Mouse (Mus musculus): ENCODE measurements around the gene Bex6.
A peak's percentile ranks its signal among the peaks of the same experiment; 100 is the strongest.
"Not testable (repeated sequence)": the region's sequence is repeated elsewhere in the genome, so short reads cannot be mapped to it uniquely, and the experiment has no call there.

Gene Bex6

DNA sequence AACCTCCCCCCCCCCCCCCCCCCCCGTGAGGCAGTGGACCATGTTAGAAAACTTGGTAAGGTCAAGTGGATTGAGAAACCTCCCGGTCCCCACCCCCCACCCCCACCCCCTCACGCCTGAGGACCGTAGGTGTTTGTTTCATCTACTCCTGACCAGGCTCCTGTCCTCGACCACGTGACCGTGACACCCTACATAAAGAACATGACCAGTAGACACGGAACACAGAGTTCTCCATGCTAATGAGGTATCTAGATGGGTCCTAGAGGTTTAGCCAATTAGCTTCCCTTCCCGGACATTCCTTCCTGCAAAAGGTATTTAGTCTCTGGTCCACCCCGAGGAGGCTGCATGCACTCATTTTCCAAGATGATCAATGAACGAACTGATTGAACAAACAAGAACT lies 6.2 kb upstream of the Bex6 start:
- DNase-seq (ENCODE audit: low read depth, low spot score) = peak; percentile 66

DNA sequence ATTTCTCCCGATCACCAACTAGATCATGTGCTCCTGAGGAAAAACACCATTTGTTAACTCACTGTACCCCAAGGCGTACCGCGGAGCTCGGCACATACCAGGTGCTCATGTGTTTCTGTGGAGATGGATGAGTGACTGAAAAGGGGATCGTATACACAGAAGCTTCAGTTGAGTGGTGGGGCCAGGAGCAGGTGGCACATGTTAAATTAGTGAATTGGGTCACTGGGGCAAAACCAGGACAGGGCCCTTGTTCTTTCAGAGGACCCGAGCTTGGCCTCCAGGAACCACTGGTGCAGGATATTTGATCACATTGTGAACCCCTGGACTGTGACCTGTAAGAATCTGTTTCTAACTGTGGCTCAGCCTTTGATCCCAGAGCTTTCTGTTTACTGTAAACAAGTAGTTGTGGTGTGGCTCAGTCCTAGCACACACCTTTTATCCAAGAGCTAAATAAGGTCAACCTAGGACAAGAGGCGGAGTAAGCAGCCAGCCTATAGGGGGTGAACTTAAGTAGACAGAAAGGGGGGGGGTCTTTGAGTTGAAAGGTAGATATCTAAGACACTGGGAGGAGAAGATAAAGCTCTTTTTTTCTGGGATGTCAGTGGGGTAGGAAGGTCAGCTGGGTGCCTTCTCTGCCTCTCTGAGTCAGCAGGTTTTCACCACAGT lies 5.2 kb upstream of the Bex6 start:
- peak; percentile 68 for DNase-seq (ENCODE audit: low read depth, low spot score)

DNA sequence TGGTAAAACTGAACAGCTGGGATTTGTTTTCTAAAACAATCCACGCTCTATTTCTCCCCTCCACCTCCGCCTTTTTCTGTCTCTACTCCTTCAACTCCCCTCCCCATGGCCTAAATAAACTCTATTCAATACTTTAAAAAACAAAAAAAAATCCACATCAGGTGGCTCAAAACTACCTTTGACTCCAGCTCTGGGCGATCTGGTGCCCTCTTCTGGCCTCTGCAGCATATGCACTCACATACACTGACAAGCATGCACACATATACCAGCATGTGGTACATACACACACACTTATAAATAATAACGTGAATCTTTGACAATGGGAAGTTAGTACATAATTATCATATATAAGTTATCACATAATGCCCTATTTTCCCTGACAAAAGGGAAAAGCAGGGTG lies 4.6 kb upstream of the Bex6 start:
- DNase-seq (ENCODE audit: low read depth, low spot score) = peak; percentile 65

DNA sequence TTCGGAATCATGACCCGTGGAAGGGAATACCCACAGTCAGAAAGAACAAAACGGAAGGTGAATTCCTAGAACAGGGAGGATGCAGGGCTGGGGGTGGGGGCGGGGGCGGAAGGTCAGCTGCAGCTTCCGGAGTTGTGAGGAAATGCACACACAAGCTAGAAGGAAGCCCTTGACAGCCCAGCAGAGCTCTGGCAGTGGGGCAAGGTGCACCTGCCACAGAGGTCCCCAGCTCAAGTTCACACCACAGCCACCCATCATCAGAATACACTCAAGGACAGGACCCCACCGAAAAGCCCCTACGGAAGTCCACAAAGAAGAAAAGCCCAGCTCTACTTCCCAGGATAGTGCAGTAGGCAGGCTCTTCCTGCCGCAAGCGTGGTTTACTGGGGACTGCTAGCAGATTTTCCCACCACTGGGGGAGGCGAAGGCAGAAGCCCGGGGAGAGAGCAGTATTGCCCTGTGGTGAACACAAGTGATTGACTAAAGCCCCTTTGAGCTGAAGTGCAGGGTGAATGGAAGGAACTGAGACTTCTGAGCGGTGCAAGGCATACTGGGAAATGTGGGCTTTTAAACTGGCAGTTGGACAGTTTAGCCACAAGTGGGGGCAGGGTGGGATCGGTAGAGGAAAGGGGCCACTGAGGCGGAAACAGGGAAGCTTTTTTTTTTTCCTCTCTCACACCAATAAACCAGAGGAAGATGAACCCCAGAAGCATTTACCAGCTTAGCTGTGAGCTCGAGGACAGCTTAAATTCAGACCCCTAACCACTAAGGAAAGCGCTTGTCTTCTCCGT lies 2.5 kb upstream of the Bex6 start:
- peak; percentile 75 for DNase-seq (ENCODE audit: low read depth, low spot score)

DNA sequence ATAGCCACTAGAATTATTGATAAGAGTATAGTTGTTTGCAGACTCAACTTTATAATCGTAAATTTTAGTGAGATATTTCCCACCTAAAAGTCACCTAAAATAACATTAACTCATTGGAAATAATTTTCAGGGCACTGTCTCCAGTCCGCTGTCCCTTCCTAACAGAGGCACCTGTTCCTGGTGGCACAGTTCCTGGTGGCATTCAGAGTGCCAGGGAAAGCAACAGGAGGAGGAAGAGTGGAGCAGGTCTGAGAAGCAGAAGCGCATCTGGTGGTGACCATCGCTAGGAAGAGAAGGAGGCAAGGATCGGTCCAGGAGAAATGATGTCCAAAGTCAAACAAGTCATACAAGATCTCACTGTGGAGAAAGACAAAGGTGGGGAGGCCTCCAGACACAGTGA lies 6.4 kb downstream of the Bex6 start:
- DNase-seq (ENCODE audit: low read depth, low spot score) = no peak

DNA sequence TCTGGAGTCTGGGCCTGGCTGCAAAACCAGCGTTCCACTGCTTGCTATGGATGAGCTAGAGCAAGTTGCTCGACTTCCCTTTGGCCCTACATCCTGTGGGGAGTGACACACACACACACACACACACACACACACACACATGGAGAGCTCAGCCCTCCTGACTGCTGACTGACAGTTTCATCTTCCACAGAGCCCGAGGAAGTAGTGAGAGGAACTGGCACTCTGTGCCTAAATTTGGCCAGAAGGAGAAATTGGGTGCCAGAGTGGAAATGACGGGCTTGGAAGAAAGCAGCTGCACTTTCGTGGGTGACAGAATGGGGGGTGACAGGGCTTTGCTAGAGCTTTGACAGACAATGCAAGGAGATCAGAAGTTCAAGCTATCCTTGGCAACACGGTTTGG lies 9.5 kb downstream of the Bex6 start:
- DNase-seq (ENCODE audit: low read depth, low spot score) = no peak

DNA sequence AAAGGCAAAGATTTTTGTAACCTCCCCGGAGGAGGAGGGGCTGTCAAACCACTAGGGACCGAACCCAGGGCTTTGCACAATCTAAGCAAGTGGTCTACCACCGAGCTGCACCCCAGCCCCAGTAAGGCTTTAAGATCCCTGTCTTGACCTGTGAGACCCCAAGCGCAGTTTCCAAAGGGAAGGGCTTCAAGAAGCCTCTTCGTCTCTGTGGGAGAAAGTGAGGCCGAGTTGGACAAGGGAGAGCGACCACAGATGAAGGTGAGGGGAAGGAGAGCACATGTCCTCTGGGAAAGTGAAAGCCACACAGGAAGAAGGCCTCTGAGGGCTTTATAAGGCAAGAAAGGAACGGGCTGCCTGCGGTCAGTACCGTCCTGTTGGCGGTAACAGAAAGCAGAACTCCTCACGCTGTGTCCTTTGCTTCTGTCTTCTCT lies 10.4 kb downstream of the Bex6 start:
- no peak for DNase-seq (ENCODE audit: low read depth, low spot score)

DNA sequence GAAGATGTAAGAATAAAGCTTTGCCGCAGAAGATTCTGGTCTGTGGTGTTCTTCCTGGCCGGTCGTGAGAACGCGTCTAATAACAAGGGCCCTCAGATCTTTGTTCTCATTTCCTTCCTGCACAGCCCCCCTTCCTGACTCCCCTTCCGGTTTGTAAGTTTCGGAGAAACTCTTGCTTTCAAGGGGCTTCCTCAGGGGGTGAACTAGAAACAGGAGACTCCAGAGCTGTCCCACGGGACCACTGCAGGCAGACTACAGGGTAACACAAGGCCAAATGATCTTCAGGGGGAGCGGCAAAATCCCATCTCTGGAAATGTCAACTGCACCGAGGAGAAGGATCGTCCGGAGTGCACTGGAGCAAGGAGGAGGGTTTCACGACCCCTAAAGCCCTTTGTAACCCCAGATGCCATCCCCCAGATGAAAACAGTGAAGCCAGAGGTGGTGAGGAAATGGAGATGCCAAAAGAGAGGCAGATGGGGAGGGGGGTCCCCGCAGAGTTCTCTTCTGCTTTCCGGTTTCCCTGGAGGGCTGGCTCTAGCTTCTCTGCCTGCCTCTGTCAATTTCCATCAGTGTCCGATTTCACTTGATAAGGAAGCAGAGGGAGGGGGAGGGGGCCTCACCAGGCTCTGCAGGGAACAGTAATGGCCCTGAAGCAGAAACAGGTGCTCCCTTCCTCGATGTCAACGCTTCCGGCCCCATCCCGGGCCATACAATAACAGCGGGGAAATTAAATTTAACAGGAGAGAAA lies 20.8 kb downstream of the Bex6 start:
- DNase-seq (ENCODE audit: low read depth, low spot score) = peak; percentile 85

DNA sequence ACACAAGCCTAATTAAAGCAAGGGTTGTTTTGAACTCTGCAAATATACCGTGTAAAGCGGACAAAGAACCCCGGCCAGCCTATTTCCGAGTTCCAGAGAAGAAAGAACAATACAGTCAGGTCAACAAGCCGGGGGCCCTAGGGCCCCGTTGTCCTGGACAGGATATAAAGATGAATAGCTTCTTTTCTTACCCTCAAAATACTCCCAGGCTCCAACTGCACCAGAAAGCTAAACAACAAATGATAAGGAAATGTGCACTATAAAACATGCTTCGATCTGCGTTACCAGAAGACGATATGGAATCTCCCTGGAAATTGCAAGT lies 21.3 kb downstream of the Bex6 start:
- DNase-seq (ENCODE audit: low read depth, low spot score) = no peak

DNA sequence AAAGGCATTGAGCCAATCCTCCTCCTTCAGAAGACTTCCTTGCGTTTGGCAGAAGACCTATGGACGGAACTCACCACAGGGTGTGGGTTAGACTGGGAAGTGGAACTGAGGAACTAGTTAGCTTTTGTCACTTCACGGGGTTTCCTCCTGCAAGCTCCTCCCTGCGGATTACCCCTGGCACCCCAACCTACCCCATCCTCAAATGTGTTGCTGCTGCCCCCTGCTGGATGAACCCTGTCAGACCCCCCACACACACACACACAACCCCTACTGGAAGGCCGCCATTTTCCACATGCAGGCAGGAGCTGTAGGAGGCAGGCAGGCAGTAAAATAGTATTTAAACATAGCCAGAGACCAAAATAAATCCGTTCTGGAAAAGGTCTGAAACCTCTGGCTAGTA lies 23.1 kb downstream of the Bex6 start:
- peak; percentile 80 for DNase-seq (ENCODE audit: low read depth, low spot score)

DNA sequence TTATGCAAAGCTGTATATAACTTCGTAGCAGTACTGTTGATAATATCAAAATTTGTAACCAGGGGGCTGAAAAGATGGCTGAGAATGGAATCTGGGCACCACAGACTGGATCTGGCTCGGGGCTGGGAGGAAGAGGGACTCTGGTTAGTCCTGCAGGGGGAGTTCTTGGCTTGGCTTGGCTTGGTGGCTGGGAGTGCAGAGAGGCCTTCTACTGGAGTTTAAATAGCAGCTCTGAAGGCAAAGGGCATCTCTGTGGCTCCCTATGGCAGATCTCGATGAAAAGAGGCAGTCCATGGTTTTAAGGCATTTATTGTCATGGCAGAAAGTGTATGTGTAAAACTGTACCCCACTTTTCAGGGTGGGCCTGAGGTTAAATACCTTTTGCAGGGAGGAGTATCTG lies 25.3 kb downstream of the Bex6 start:
- peak; percentile 28 for DNase-seq (ENCODE audit: low read depth, low spot score)

DNA sequence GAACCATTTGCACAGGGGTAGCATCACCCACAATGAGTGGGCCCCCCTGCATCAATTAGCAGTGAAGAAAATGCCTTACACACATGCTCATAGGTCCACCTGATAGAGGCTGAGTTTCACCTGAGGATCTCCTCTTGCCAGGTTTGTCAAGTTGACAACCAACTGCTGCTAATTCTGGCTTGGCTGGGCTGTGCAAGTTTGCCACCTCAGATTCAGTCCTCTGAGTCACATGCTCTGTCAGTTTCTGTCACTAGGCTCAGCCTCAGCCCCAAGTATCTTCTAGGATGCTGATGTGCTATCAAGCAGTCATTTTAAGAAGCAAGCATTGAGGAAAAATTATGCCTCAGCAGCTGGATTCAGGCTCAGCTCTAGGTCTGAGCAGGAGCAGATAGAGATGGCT lies 34.5 kb downstream of the Bex6 start:
- DNase-seq (ENCODE audit: low read depth, low spot score) = no peak

DNA sequence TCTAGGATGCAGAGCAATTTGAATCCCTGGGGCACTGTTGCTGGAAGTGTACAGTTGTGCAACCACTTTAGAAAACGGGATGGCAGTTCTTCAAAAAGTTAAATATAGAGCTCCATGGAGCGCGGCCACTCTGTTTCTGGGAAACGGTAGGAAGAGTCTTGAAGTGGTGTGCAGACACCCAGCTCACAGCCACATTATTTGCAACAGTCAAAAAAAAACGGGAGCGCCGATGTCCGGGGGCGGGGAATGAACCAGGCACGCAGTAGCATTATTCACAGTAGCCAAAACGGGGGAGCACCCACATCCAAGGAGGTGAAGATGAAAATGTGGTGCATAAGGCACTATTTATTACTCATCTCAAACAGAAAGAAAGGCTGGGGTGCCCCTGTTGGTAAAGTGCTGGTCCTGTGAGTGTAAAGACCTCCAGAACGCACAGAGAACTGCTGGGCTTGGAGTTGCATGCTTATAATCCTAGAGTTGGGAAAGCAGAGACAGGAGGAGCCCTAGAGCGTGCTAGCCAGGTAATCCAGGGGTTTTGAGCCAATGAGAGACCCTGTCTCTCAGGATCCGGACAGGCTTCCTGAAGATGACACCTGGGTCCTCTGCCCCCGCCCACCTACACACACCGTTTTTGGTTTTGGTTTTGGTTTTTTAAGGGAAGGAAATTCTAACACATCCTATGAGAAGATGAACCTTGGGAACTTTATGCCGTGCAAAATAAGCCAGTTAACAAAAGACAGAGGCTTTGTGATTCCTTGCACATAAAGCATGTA lies 35.4 kb downstream of the Bex6 start:
- peak; percentile 27 for DNase-seq (ENCODE audit: low read depth, low spot score)

DNA sequence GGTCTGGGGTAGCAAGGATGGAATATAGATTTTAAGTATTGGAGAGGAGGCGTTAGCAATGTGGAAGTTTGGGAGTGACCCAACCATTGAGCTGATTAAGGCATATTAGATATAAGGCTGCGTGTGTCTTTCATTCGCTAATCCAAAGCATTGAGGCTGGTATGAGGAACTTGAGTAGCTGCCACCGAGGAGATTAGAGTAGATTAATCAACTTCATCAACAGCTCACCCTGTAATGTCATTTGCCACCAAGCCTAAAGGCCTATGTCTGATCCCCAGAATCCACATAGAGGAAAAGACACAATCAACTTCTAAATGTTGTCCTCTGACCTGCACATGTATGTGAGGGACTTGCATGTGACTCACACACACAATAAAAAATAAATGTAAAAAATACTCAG lies 42.2 kb downstream of the Bex6 start:
- DNase-seq (ENCODE audit: low read depth, low spot score) = no peak

DNA sequence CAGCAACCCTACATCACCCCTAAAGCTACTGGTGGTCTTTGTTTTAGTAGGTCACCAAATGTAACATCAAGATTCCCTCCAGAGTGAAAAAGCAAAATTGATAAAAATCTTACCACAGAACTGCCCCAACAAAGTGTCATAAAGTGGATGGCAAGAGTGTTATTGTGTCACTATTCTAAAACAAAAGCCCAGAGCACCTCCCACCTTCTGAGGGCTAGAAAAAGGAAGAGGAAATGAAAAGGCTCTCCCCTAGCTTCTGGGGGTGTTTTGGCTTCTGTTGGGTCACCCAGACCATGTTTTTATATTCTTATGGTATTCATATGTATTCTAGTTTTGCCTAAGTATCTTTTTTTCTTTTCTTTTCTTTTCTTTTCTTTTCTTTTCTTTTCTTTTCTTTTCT lies 42.8 kb downstream of the Bex6 start:
- no peak for DNase-seq (ENCODE audit: low read depth, low spot score)

DNA sequence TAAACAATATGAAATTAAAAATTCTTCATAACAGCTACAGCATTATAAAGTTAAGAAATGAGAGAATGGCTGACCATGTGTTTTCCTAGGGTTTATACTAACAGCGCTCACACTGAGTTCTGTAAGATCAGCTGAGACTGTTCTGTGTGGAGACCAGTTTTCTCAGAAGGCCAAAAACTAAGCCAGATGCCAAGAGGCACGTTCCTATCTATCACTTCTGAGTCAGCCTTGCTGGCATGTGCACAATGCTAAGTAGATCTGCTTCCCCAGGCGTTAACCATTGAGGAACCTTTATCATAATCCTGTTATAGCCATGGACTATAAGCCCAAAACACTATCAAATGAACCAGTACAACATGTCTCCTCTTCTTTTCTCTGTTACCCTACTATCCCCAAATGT lies 52.4 kb downstream of the Bex6 start:
- not testable (repeated sequence) for DNase-seq (ENCODE audit: low read depth, low spot score)

Data from R1 (cell line).